Mouse (Mus musculus): ENCODE results near the gene Shd. TPM values are rescaled to one million over a fixed set of nuclear protein-coding genes. Genes with fewer than 3 reads are reported as not detected.

Shd gene
- polyA plus RNA-seq, 1 experiment, result 2.2 TPM

GRCm38 (mm10) chr17:55958918-55959728, 11.1 kb upstream of the Shd start, which contains the start of gene Yju2:
Gene Yju2, plus strand, starts transcription at chr17:55959099.
- DNase-seq (ENCODE audit: low read depth in 1 of 2, low spot score in 2 of 2), result peak; percentile 85 to 95
- peak within 1 kb of the TSS; percentile 95 for H3K4me3 ChIP-seq (ENCODE audit: extremely low read depth, insufficient read depth, insufficient read length)
- TF ChIP-seq CTCF (IDR thresholded peaks at IDR 0.05; ENCODE audit: extremely low read depth, insufficient read depth, insufficient read length, insufficient replicate concordance), result no peak
- peak; percentile 39 for TF ChIP-seq POLR2A (IDR thresholded peaks at IDR 0.05; ENCODE audit: low read depth, low read length)
- WGBS, result under 1% methylated on average over 46 of the region's 46 CpGs
- H3K36me3 ChIP-seq (ENCODE audit: control insufficient read depth, insufficient read depth, low read length), result peaks cover 6% of the 10 kb centered on the region; the same call in 1 of the 2 replicates
- H3K27me3 ChIP-seq (ENCODE audit: control insufficient read depth, insufficient read depth, low read length), result no peaks in the 10 kb centered on the region
- peak within 1 kb of the TSS; percentile 95 for H3K27ac ChIP-seq (ENCODE audit: insufficient read depth, low read length)
- peaks cover 6% of the 10 kb centered on the region; the same call in 1 of the 2 replicates for H3K4me1 ChIP-seq (ENCODE audit: control insufficient read depth, insufficient read depth, insufficient read length)

- 77% methylated on average over 10 of the region's 10 CpGs for WGBS
- no peak for DNase-seq (ENCODE audit: low read depth in 1 of 2, low spot score in 2 of 2)
- Histone ChIP-seq H3K27me3 (ENCODE audit: control insufficient read depth, insufficient read depth, low read length) (no peaks in the 10 kb centered on the region), H3K36me3 (ENCODE audit: control insufficient read depth, insufficient read depth, low read length) (peaks cover 12% of the 10 kb centered on the region), H3K4me3 (ENCODE audit: extremely low read depth, insufficient read depth, insufficient read length) (no peak overlapping the region), H3K4me1 (ENCODE audit: control insufficient read depth, insufficient read depth, insufficient read length) (peaks cover 5% of the 10 kb centered on the region; the same call in 1 of the 2 replicates), H3K27ac (ENCODE audit: insufficient read depth, low read length) (no peak overlapping the region)
- no peak for TF ChIP-seq POLR2A (IDR thresholded peaks at IDR 0.05; ENCODE audit: low read depth, low read length)
- TF ChIP-seq CTCF (IDR thresholded peaks at IDR 0.05; ENCODE audit: extremely low read depth, insufficient read depth, insufficient read length, insufficient replicate concordance), result no peak
Measured at GRCm38 (mm10) chr17:55959946-55960740, 10.1 kb upstream of the Shd start.

GRCm38 (mm10) chr17:55960791-55961190, 9.5 kb upstream of the Shd start:
- TF ChIP-seq POLR2A (IDR thresholded peaks at IDR 0.05; ENCODE audit: low read depth, low read length) (no peak), CTCF (IDR thresholded peaks at IDR 0.05; ENCODE audit: extremely low read depth, insufficient read depth, insufficient read length, insufficient replicate concordance) (no peak)
- H3K27me3 ChIP-seq (ENCODE audit: control insufficient read depth, insufficient read depth, low read length), result no peaks in the 10 kb centered on the region
- H3K4me3 ChIP-seq (ENCODE audit: extremely low read depth, insufficient read depth, insufficient read length), result no peak overlapping the region
- H3K27ac ChIP-seq (ENCODE audit: insufficient read depth, low read length), result no peak overlapping the region
- peaks cover 5% of the 10 kb centered on the region; the same call in 1 of the 2 replicates for H3K4me1 ChIP-seq (ENCODE audit: control insufficient read depth, insufficient read depth, insufficient read length)
- peaks cover 16% of the 10 kb centered on the region for H3K36me3 ChIP-seq (ENCODE audit: control insufficient read depth, insufficient read depth, low read length)
- no peak for DNase-seq (ENCODE audit: low read depth in 1 of 2, low spot score in 2 of 2)

GRCm38 (mm10) chr17:55961631-55962030, 8.6 kb upstream of the Shd start:
- H3K27me3 ChIP-seq (ENCODE audit: control insufficient read depth, insufficient read depth, low read length), result no peaks in the 10 kb centered on the region
- H3K4me3 ChIP-seq (ENCODE audit: extremely low read depth, insufficient read depth, insufficient read length), result no peak overlapping the region
- no peak overlapping the region for H3K27ac ChIP-seq (ENCODE audit: insufficient read depth, low read length)
- H3K36me3 ChIP-seq (ENCODE audit: control insufficient read depth, insufficient read depth, low read length), result peaks cover 23% of the 10 kb centered on the region
- H3K4me1 ChIP-seq (ENCODE audit: control insufficient read depth, insufficient read depth, insufficient read length), result peaks cover 5% of the 10 kb centered on the region; the same call in 1 of the 2 replicates
- WGBS, result 87% methylated on average over 7 of the region's 7 CpGs
- TF ChIP-seq POLR2A (IDR thresholded peaks at IDR 0.05; ENCODE audit: low read depth, low read length) (no peak), CTCF (IDR thresholded peaks at IDR 0.05; ENCODE audit: extremely low read depth, insufficient read depth, insufficient read length, insufficient replicate concordance) (no peak)
- no peak for DNase-seq (ENCODE audit: low read depth in 1 of 2, low spot score in 2 of 2)

- WGBS, result 80% methylated on average over 14 of the region's 14 CpGs
- Histone ChIP-seq H3K4me3 (ENCODE audit: extremely low read depth, insufficient read depth, insufficient read length) (no peak overlapping the region), H3K4me1 (ENCODE audit: control insufficient read depth, insufficient read depth, insufficient read length) (peaks cover 5% of the 10 kb centered on the region; the same call in 1 of the 2 replicates), H3K27me3 (ENCODE audit: control insufficient read depth, insufficient read depth, low read length) (no peaks in the 10 kb centered on the region), H3K27ac (ENCODE audit: insufficient read depth, low read length) (no peak overlapping the region), H3K36me3 (ENCODE audit: control insufficient read depth, insufficient read depth, low read length) (peaks cover 31% of the 10 kb centered on the region)
- DNase-seq (ENCODE audit: low read depth in 1 of 2, low spot score in 2 of 2), result no peak
- TF ChIP-seq CTCF (IDR thresholded peaks at IDR 0.05; ENCODE audit: extremely low read depth, insufficient read depth, insufficient read length, insufficient replicate concordance), result no peak
- TF ChIP-seq POLR2A (IDR thresholded peaks at IDR 0.05; ENCODE audit: low read depth, low read length), result no peak
Measured at GRCm38 (mm10) chr17:55963171-55963570, 7.1 kb upstream of the Shd start.

GRCm38 (mm10) chr17:55964496-55964895, 5.8 kb upstream of the Shd start:
- Histone ChIP-seq H3K27me3 (ENCODE audit: control insufficient read depth, insufficient read depth, low read length) (no peaks in the 10 kb centered on the region), H3K27ac (ENCODE audit: insufficient read depth, low read length) (no peak overlapping the region), H3K4me3 (ENCODE audit: extremely low read depth, insufficient read depth, insufficient read length) (no peak overlapping the region), H3K36me3 (ENCODE audit: control insufficient read depth, insufficient read depth, low read length) (peaks cover 31% of the 10 kb centered on the region), H3K4me1 (ENCODE audit: control insufficient read depth, insufficient read depth, insufficient read length) (peaks cover 2% of the 10 kb centered on the region; the same call in 1 of the 2 replicates)
- WGBS, result 94% methylated on average over 10 of the region's 10 CpGs
- TF ChIP-seq POLR2A (IDR thresholded peaks at IDR 0.05; ENCODE audit: low read depth, low read length) (no peak), CTCF (IDR thresholded peaks at IDR 0.05; ENCODE audit: extremely low read depth, insufficient read depth, insufficient read length, insufficient replicate concordance) (no peak)
- DNase-seq (ENCODE audit: low read depth in 1 of 2, low spot score in 2 of 2), result no peak

Measured in spleen, adult 2 months (tissue).